Mouse (Mus musculus): ENCODE results near the gene Ank3. TPM values are rescaled to one million over a fixed set of nuclear protein-coding genes. Genes with fewer than 3 reads are reported as not detected.

The Ank3 gene
- total and polyA plus RNA-seq, 3 experiments: 3.2 to 6.7 TPM; not detected in 1

DNA sequence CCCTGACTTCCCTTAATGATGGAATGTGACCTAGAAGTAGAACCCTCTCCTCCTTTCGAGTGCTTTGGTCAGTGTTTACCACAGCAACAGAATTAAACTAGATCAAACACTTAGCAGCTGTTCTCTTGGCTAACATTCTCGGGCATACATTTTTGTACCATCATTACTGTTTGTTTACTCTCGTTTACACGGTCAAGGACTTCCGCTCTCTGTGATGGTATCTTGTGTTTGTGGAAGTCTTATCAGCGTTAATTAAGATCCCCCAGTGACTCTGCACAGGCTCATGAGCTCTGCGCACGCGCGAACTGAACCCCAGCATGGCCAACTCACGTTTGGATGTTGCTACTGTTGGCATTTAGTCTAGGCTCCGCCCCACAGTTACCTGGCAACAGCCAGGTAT is 16.3 kb downstream of the Ank3 start:
- Histone ChIP-seq H3K4me3 (ENCODE audit: control insufficient read depth in 1 of 2, insufficient read depth in 1 of 2, low read depth in 2 of 2, low read length in 2 of 2) (no peak overlapping the region), H3K36me3 (ENCODE audit: control insufficient read depth in 1 of 2, insufficient read depth in 2 of 2, low read length in 2 of 2) (no peaks in the 10 kb centered on the region), H3K9me3 (replicated peaks; ENCODE audit: insufficient read depth, low read length) (no peaks in the 10 kb centered on the region), H3K79me2 (ENCODE audit: control insufficient read depth, insufficient read depth, low read length, poor library complexity) (no peaks in the 10 kb centered on the region), H3K4me1 (ENCODE audit: control insufficient read depth in 1 of 2, insufficient read depth in 2 of 2, low read length in 2 of 2) (no peaks in the 10 kb centered on the region), H3K27ac (ENCODE audit: control insufficient read depth, low read depth, low read length) (no peak overlapping the region), H3K27me3 (ENCODE audit: control insufficient read depth in 1 of 2, insufficient read depth in 2 of 2, low read length in 2 of 2) (no peaks in the 10 kb centered on the region), H3K9ac (ENCODE audit: control insufficient read depth, low read depth, low read length, poor library complexity, severe bottlenecking) (no peak overlapping the region)
- no peak for DNase-seq (ENCODE audit: low read depth, low spot score)
- TF ChIP-seq NELFE (IDR thresholded peaks at IDR 0.05; ENCODE audit: low read depth, low read length) (no peak), GATA1 (IDR thresholded peaks at IDR 0.05; ENCODE audit: low read depth, low read length) (no peak), UBTF (IDR thresholded peaks at IDR 0.05; ENCODE audit: borderline replicate concordance, insufficient read depth, low read depth, low read length) (no peak), MEF2A (IDR thresholded peaks at IDR 0.05; ENCODE audit: extremely low read depth, insufficient replicate concordance, low read depth, low read length, poor library complexity, severe bottlenecking) (no peak), ZNF384 (IDR thresholded peaks at IDR 0.05; ENCODE audit: low read depth, low read length) (no peak)

DNA sequence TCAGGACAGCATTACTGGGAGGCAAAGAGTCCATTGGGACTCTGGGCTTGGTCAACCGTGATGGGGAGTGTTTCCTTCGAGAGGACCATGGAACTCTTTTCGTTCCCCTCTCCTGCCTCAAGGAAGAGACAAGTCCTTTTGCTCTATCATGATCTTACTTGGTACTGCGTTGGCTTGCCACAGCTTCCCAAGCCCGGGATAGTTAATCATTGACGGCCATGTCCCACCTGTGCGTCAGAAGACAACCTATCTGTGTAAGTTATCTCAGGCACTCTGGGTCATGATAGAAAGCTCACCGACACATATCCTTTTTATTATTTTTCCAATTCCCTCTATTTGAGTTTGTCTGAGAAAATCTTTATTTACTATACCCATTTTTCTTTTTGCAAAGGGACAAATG is 20.1 kb downstream of the Ank3 start:
- H3K9me3 ChIP-seq (replicated peaks; ENCODE audit: insufficient read depth, low read length): no peaks in the 10 kb centered on the region
- H3K27ac ChIP-seq (ENCODE audit: control insufficient read depth, low read depth, low read length): no peak overlapping the region
- TF ChIP-seq POLR2A (IDR thresholded peaks at IDR 0.05; ENCODE audit: control insufficient read depth in 1 of 2, insufficient read depth in 1 of 2, low read depth in 1 of 2, low read length in 2 of 2, poor library complexity in 1 of 2): no peak
- TF ChIP-seq TCF12 (IDR thresholded peaks at IDR 0.05; ENCODE audit: low read depth, low read length): no peak
- no peak for TF ChIP-seq ELF1 (IDR thresholded peaks at IDR 0.05; ENCODE audit: low read depth, low read length)
- no peak for TF ChIP-seq MAX (IDR thresholded peaks at IDR 0.05; ENCODE audit: low read length)
- TF ChIP-seq CHD1 (IDR thresholded peaks at IDR 0.05; ENCODE audit: low read depth, low read length): no peak
- no peak for TF ChIP-seq UBTF (IDR thresholded peaks at IDR 0.05; ENCODE audit: borderline replicate concordance, insufficient read depth, low read depth, low read length)
- no peak for TF ChIP-seq ZKSCAN1 (IDR thresholded peaks at IDR 0.05; ENCODE audit: low read depth, low read length)
- TF ChIP-seq NRF1 (IDR thresholded peaks at IDR 0.05; ENCODE audit: insufficient read depth, low read depth, low read length, poor library complexity, severe bottlenecking): no peak
- TF ChIP-seq SIN3A (IDR thresholded peaks at IDR 0.05; ENCODE audit: low read length): no peak
- no peaks in the 10 kb centered on the region for H3K79me2 ChIP-seq (ENCODE audit: control insufficient read depth, insufficient read depth, low read length, poor library complexity)
- H3K4me1 ChIP-seq (ENCODE audit: control insufficient read depth in 1 of 2, insufficient read depth in 2 of 2, low read length in 2 of 2): no peaks in the 10 kb centered on the region
- no peak overlapping the region for H3K4me3 ChIP-seq (ENCODE audit: control insufficient read depth in 1 of 2, insufficient read depth in 1 of 2, low read depth in 2 of 2, low read length in 2 of 2)
- DNase-seq (ENCODE audit: low read depth, low spot score): no peak
- no peaks in the 10 kb centered on the region for H3K36me3 ChIP-seq (ENCODE audit: control insufficient read depth in 1 of 2, insufficient read depth in 2 of 2, low read length in 2 of 2)
- no peaks in the 10 kb centered on the region for H3K27me3 ChIP-seq (ENCODE audit: control insufficient read depth in 1 of 2, insufficient read depth in 2 of 2, low read length in 2 of 2)
- no peak overlapping the region for H3K9ac ChIP-seq (ENCODE audit: control insufficient read depth, low read depth, low read length, poor library complexity, severe bottlenecking)

DNA sequence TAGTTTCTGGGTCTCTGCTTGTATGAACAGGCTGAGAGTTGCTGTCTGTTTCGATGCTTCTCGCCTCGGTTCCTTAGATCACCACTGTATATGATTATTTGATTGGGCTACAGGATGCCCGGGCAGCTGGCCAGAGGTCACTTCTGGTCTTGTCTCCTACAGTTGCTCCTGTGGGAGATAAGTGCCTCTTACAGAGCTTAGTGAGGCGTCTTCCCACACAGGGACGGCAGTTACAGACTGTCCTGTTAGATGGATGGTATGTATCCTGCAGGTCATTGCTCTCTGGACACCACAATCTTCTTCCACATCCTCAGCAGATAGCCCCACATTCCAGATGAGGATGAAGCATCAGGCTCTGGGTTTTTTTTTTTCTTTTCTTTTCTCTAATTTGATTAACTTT is 21.7 kb downstream of the Ank3 start:
- Histone ChIP-seq H3K9ac (ENCODE audit: control insufficient read depth, low read depth, low read length, poor library complexity, severe bottlenecking) (no peak overlapping the region), H3K36me3 (ENCODE audit: control insufficient read depth in 1 of 2, insufficient read depth in 2 of 2, low read length in 2 of 2) (no peaks in the 10 kb centered on the region), H3K27ac (ENCODE audit: control insufficient read depth, low read depth, low read length) (no peak overlapping the region), H3K4me1 (ENCODE audit: control insufficient read depth in 1 of 2, insufficient read depth in 2 of 2, low read length in 2 of 2) (no peaks in the 10 kb centered on the region), H3K9me3 (replicated peaks; ENCODE audit: insufficient read depth, low read length) (no peaks in the 10 kb centered on the region), H3K79me2 (ENCODE audit: control insufficient read depth, insufficient read depth, low read length, poor library complexity) (no peaks in the 10 kb centered on the region), H3K4me3 (ENCODE audit: control insufficient read depth in 1 of 2, insufficient read depth in 1 of 2, low read depth in 2 of 2, low read length in 2 of 2) (no peak overlapping the region), H3K27me3 (ENCODE audit: control insufficient read depth in 1 of 2, insufficient read depth in 2 of 2, low read length in 2 of 2) (no peaks in the 10 kb centered on the region)
- DNase-seq (ENCODE audit: low read depth, low spot score): no peak
- no peak for TF ChIP-seq TCF12 (IDR thresholded peaks at IDR 0.05; ENCODE audit: low read depth, low read length)
- TF ChIP-seq UBTF (IDR thresholded peaks at IDR 0.05; ENCODE audit: borderline replicate concordance, insufficient read depth, low read depth, low read length): no peak
- TF ChIP-seq ZC3H11A (IDR thresholded peaks at IDR 0.05; ENCODE audit: low read depth, low read length): no peak
- TF ChIP-seq RCOR1 (IDR thresholded peaks at IDR 0.05; ENCODE audit: low read depth, low read length): no peak
- no peak for TF ChIP-seq NRF1 (IDR thresholded peaks at IDR 0.05; ENCODE audit: insufficient read depth, low read depth, low read length, poor library complexity, severe bottlenecking)
- no peak for TF ChIP-seq MYB (IDR thresholded peaks at IDR 0.05; ENCODE audit: low read depth, low read length)
- no peak for TF ChIP-seq CTCF (IDR thresholded peaks at IDR 0.05 in 2 of 3, conservative IDR thresholded peaks at IDR 0.05 in 1 of 3; ENCODE audit: control insufficient read depth in 1 of 3, insufficient read depth in 1 of 3, low read depth in 2 of 3, low read length in 3 of 3, poor library complexity in 1 of 3, severe bottlenecking in 1 of 3)
- TF ChIP-seq MAZ (IDR thresholded peaks at IDR 0.05; ENCODE audit: low read depth, low read length): no peak
- no peak for TF ChIP-seq USF1 (IDR thresholded peaks at IDR 0.05; ENCODE audit: low read depth, low read length)
- TF ChIP-seq POLR2A (IDR thresholded peaks at IDR 0.05; ENCODE audit: control insufficient read depth in 1 of 2, insufficient read depth in 1 of 2, low read depth in 1 of 2, low read length in 2 of 2, poor library complexity in 1 of 2): no peak
- no peak for TF ChIP-seq TBP (IDR thresholded peaks at IDR 0.05; ENCODE audit: low read depth, low read length)
- TF ChIP-seq GABPA (IDR thresholded peaks at IDR 0.05; ENCODE audit: low read depth, low read length): no peak
- no peak for TF ChIP-seq POLR2AphosphoS5 (IDR thresholded peaks at IDR 0.05; ENCODE audit: borderline replicate concordance, low read depth, low read length)

All from MEL (cell line).